Mouse (Mus musculus) heart, embryonic 14.5 days (tissue): ENCODE measurements around the gene 1700011L22Rik. TPM values are rescaled to one million over a fixed set of nuclear protein-coding genes. Genes with fewer than 3 reads are reported as not detected.

Experiments used
- ATAC-seq: fragments of 200-750 bp; cut with Nextera tagmentation; 2 replicates; pipeline ENCODE4 v1.8.0; 2017; ENCODE audit warnings: low read depth, moderate TSS enrichment; ENCODE audit not compliant: insufficient number of reproducible peaks, insufficient read depth, low FRiP score
- H3K27ac ChIP-seq, 2 experiments: fragments of 200-500 bp in 1 of 2; fragments of 300-500 bp in 1 of 2; sonication (generic) in 1 of 2; replicated peaks in 1 of 2; 2 replicates each; pipeline ENCODE4 v1.5.1; 2012 to 2014; ENCODE audit warnings: low read depth in 2 of 2, low read length in 2 of 2, control low read depth in 1 of 2, mild to moderate bottlenecking in 1 of 2, mixed read lengths in 1 of 2; ENCODE audit not compliant: control insufficient read depth in 1 of 2, insufficient read depth in 1 of 2
- H3K27me3 ChIP-seq: fragments of 300-500 bp; sonication (generic); 2 replicates; pipeline ENCODE4 v1.6.1; 2014; ENCODE audit warnings: mild to moderate bottlenecking, low read length, control low read depth; ENCODE audit not compliant: control insufficient read depth, insufficient read depth
- H3K36me3 ChIP-seq: fragments of 300-500 bp; sonication (generic); 2 replicates; pipeline ENCODE4 v1.6.1; 2014; ENCODE audit warnings: mild to moderate bottlenecking, control low read depth, low read length, mixed read lengths; ENCODE audit not compliant: control insufficient read depth, insufficient read depth
- H3K4me1 ChIP-seq, 2 experiments: fragments of 200-500 bp in 1 of 2; fragments of 300-500 bp in 1 of 2; sonication (generic) in 1 of 2; 2 replicates each; pipeline ENCODE4 v1.6.1; 2012 to 2014; ENCODE audit warnings: low read length in 2 of 2, control low read depth in 1 of 2, mixed read lengths in 1 of 2; ENCODE audit not compliant: control insufficient read depth in 2 of 2, insufficient read depth in 2 of 2
- H3K4me2 ChIP-seq: fragments of 300-500 bp; sonication (generic); 2 replicates; pipeline ENCODE4 v1.6.1; 2014; ENCODE audit warnings: mild to moderate bottlenecking, low read length
- H3K4me3 ChIP-seq, 2 experiments: fragments of 200-500 bp in 1 of 2; fragments of 300-500 bp in 1 of 2; sonication (generic) in 1 of 2; 2 replicates each; pipeline ENCODE4 v1.5.1; 2012 to 2014; ENCODE audit warnings: low read length in 2 of 2, mild to moderate bottlenecking in 2 of 2, control low read depth in 1 of 2, low read depth in 1 of 2, moderate library complexity in 1 of 2; ENCODE audit not compliant: control insufficient read depth in 1 of 2, insufficient read depth in 1 of 2
- H3K9ac ChIP-seq: fragments of 300-500 bp; sonication (generic); 2 replicates; pipeline ENCODE4 v1.6.1; 2014; ENCODE audit warnings: mild to moderate bottlenecking, low read length
- H3K9me3 ChIP-seq: fragments of 300-500 bp; sonication (generic); 2 replicates; pipeline ENCODE4 v1.6.1; 2016; ENCODE audit warnings: low read length, control low read depth; ENCODE audit not compliant: control insufficient read depth
- WGBS: fragments of 180-500 bp; shearing (Covaris S2); extraction: QIAGEN DNeasy Blood & Tissue Kit; methylation state at CpG from one replicate; pipeline ENCODE4 v1.1.7; 2014; 5-methylcytosine and 5-hydroxymethylcytosine counted together
- polyA plus RNA-seq: library from polyadenylated mRNA; unstranded; fragments of >200 nt; fragmentation: Nextera tagmentation; extraction: Ambion mirVana; gene quantifications from 2 replicates; pipeline ENCODE4 v1.2.1, GENCODE M21; 2014

1700011L22Rik gene
- polyA plus RNA-seq, result not detected in 2 replicates

DNA sequence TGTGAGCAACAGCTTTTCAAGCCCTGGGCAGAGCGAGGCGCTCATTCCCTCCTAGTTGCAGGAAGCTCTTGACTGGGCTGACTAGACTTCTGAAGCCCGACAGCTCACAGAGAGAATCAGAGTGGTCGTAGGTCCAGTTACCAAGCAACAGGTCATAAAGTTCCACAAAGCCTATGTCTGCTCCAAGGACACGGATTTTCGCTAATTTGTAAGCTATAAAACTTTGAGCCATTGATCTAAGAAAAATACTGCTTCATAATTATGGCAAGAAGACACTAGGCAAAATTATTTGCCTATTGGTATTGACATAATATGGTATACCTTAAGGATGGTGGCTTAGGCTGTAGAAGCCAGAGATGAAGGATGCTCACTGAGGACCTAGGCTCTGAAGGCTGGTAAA lies at the start of gene 1700011L22Rik:
TSS of gene 1700011L22Rik (minus strand) at position 101 of the 400 bp plus-strand sequence.
- Histone ChIP-seq H3K9me3 (0 out of 2 replicates have a peak, but pooled peaks cover 3% of the 10 kb centered on the region), H3K4me2 (no peak within 1 kb of the TSS), H3K36me3 (no peaks in the 10 kb centered on the region), H3K4me3 (no peak within 1 kb of the TSS), H3K27me3 (no peaks in the 10 kb centered on the region), H3K9ac (no peak within 1 kb of the TSS), H3K27ac (0 out of 4 replicates have a peak within 1 kb of the TSS, but pooled peaks of 1 of the 2 experiments have one; percentile 17), H3K4me1 (peaks cover 18 to 32% of the 10 kb centered on the region in 2 experiments)
- 81% methylated on average over 6 of the region's 6 CpGs for WGBS
- no peak for ATAC-seq

- WGBS, result 32% methylated on average over 3 of the region's 3 CpGs
- no peak overlapping the region for H3K9ac ChIP-seq
- H3K27me3 ChIP-seq, result no peaks in the 10 kb centered on the region
- H3K27ac ChIP-seq, result no peak overlapping the region
- no peaks in the 10 kb centered on the region for H3K9me3 ChIP-seq
- no peak for ATAC-seq
- H3K36me3 ChIP-seq, result no peaks in the 10 kb centered on the region
- H3K4me1 ChIP-seq, result peaks cover 4 to 23% of the 10 kb centered on the region in 2 experiments
- no peak overlapping the region for H3K4me3 ChIP-seq
- no peak overlapping the region for H3K4me2 ChIP-seq
Observed at GRCm38 (mm10) chr8:79297763-79298162, 49.4 kb upstream of the 1700011L22Rik start.

DNA sequence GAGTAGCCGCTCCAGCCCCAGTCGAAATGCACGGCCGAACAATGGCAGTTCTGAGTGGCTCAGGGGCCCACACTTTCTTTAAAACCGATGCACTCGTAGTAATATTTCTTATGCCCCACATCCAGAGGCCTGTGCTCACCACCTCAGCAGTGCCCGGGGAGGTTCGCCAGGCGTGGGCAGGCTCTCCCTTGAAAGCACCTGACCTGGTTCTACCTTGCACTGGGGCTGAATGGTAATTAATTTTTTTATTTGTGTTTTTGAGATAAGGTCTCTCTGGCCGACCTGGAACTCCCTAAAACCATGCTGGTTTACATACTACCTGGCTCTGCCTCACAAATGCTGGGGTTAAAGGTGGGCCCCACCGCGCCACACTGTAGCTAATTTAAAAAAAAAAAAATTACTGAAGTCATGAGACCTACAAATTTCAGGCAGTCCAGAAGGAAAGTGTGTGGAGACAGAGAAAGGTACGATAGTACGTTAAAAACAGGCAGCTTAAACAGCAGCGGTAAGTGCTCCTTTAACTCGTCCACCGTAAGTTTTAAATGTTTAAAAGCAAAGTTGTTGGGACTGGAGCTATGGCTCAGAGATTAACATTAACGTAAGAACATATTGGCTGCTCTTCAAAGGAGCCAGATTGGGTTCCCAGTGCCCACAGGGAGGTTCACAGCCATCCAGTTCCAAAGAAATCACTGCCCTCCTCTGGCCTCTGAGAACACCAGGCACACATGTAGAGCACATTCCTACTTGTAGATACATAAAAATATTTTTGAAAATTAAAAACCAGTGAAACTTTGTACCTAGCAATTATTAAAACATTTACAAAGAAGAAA lies 47.1 kb upstream of the 1700011L22Rik start:
- H3K27ac ChIP-seq, result peak overlapping the region; percentile 97 to 98
- H3K4me1 ChIP-seq, result peaks cover 4 to 24% of the 10 kb centered on the region in 2 experiments
- H3K36me3 ChIP-seq, result no peaks in the 10 kb centered on the region
- no peaks in the 10 kb centered on the region for H3K9me3 ChIP-seq
- H3K27me3 ChIP-seq, result no peaks in the 10 kb centered on the region
- ATAC-seq, result no peak
- peak overlapping the region; percentile 91 for H3K9ac ChIP-seq
- peak overlapping the region; percentile 81 for H3K4me2 ChIP-seq
- H3K4me3 ChIP-seq, result peak overlapping the region; percentile 65 to 85
- 18% methylated on average over 18 of the region's 18 CpGs for WGBS

DNA sequence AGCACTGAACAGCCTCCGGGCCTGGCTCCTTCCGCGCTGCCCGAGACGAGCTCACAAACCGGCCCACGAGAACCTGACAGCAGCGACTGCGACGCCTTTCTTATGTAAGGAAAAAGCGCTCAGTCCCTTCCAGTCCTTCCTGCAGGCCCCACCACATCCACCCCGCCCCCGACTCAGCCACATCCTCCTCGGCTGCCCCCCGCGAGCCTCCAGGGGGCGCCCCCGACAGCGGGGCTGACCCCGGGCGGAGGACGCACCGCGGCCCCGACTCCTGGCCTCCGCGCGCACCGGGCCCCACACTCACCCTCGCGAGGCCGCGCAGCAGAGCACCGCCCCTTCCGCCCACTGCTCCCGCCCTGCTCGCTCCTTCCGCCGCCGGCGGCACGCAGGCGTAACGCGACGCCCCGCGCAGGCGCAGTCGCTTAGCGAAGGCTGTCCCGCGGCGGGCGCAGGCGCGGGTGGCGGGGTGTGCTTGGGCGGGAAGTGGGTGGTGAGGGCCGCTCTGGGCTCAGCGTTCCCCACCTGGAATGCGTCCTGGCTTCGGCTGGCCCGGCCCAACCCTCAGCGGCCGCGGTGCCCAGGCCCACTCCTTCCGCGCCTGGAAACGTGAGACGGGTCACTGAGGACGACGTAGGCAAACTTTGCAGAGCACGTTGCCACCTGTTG lies 46.4 kb upstream of the 1700011L22Rik start, which contains the start of gene Mmaa:
TSS of gene Mmaa (minus strand) at position 328 of the 666 bp plus-strand sequence.
- no peaks in the 10 kb centered on the region for H3K27me3 ChIP-seq
- 1% methylated on average over 71 of the region's 74 CpGs for WGBS
- peak within 1 kb of the TSS; percentile 91 for H3K9ac ChIP-seq
- peak within 1 kb of the TSS; percentile 65 to 85 for H3K4me3 ChIP-seq
- H3K27ac ChIP-seq, result peak within 1 kb of the TSS; percentile 97 to 98
- H3K36me3 ChIP-seq, result no peaks in the 10 kb centered on the region
- peaks cover 4 to 24% of the 10 kb centered on the region in 2 experiments for H3K4me1 ChIP-seq
- peak within 1 kb of the TSS; percentile 81 for H3K4me2 ChIP-seq
- H3K9me3 ChIP-seq, result no peaks in the 10 kb centered on the region
- ATAC-seq, result peak; percentile 97

- WGBS, result 54% methylated on average over 3 of the region's 3 CpGs
- Histone ChIP-seq H3K9me3 (no peaks in the 10 kb centered on the region), H3K4me1 (peaks cover 4 to 24% of the 10 kb centered on the region in 2 experiments), H3K4me2 (peak overlapping the region; percentile 81), H3K36me3 (no peaks in the 10 kb centered on the region), H3K9ac (peak overlapping the region; percentile 91), H3K4me3 (peak overlapping the region in 1 of 2 experiments; percentile 65; a peak in 2 of 4 replicates), H3K27ac (peak overlapping the region in 1 of 2 experiments; percentile 98; a peak in 2 of 4 replicates), H3K27me3 (no peaks in the 10 kb centered on the region)
- no peak for ATAC-seq
Observed at GRCm38 (mm10) chr8:79293841-79294240, 45.5 kb upstream of the 1700011L22Rik start.

DNA sequence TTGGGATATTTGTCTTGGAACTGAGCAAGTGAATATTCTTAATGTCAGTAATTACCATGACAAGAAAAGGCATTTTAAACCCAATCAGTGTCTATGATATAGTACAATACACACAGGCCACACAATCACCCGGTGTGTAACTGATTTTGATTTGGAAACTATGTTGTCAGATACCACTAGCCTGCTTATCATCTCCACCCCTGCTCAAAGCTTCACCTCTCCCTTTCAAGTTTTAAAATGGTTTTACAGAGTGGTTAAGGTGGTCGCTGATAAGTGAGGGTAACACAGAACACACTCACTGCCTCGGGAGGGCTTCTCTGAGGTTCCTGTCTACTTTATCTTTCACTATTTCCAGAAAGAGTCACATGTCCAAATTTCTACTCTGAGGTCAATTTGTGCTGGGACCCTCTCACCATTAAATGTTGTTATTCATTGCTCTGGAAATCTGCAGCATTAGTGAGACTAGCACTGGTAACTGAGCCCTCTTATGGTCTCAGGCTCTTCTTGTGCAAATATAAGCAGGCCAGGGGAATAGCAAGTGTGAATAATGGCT lies 44.4 kb upstream of the 1700011L22Rik start:
- no peaks in the 10 kb centered on the region for H3K9me3 ChIP-seq
- H3K9ac ChIP-seq, result peak overlapping the region; percentile 91
- H3K4me2 ChIP-seq, result peak overlapping the region; percentile 81
- no peaks in the 10 kb centered on the region for H3K27me3 ChIP-seq
- ATAC-seq, result no peak
- WGBS, result 24% methylated on average over 3 of the region's 3 CpGs
- no peaks in the 10 kb centered on the region for H3K36me3 ChIP-seq
- peaks cover 4 to 24% of the 10 kb centered on the region in 2 experiments for H3K4me1 ChIP-seq
- peak overlapping the region; percentile 27 to 98 for H3K27ac ChIP-seq
- no peak overlapping the region for H3K4me3 ChIP-seq

DNA sequence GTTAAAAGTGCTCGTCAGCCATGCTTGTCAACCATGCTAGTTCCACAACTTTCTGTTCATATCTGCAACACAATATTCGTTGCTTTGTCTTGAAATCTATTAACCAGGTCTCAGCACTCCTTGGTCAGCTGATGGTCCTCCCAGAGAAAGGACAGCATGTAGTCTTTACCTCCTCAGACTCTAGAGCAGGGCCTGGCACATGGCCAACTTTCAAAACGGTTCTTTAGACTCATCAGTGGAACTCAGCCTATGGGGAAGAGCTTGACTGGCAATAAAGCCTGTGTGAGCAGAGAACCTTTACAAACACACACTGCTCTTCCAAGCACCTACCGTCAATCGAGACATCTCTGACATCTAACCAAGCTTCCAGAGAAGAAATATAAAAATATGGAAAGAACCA lies 41.2 kb upstream of the 1700011L22Rik start:
- Histone ChIP-seq H3K4me3 (no peak overlapping the region), H3K4me2 (no peak overlapping the region), H3K27ac (no peak overlapping the region), H3K36me3 (0 out of 2 replicates have a peak, but pooled peaks cover 4% of the 10 kb centered on the region), H3K4me1 (peaks cover 4 to 15% of the 10 kb centered on the region in 2 experiments; a peak in 3 of 4 replicates), H3K9me3 (no peaks in the 10 kb centered on the region), H3K27me3 (no peaks in the 10 kb centered on the region), H3K9ac (no peak overlapping the region)
- WGBS, result 71% methylated on average over 5 of the region's 5 CpGs
- ATAC-seq, result no peak
